Mouse (Mus musculus): ENCODE results near the gene Gadd45a. TPM values are rescaled to one million over a fixed set of nuclear protein-coding genes. Genes with fewer than 3 reads are reported as not detected.

The Gadd45a gene
- total and polyA plus RNA-seq, 2 experiments from 2014 or later = 7.9 to 16.9 TPM

DNA sequence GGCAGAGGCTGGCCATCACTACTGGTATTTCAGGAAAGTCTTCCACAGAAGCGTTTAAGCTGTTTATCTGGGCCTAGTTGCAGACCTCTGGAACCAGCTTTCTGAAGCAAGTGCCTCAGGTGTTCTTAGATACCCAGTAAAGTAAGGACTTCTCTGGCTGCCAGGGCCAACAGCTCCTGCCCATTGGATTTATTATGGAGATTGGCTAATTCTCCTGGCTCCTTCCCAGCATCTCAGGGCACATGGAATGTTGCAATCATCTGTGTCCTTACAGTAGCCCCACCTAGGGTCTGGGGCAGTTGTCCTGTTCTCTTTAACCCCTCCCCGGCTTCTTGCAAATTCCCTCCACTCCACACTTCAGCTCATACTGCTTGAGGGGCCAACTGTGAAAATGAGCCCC is 38.6 kb downstream of the Gadd45a start:
- WGBS = 84% methylated on average over 2 of the region's 2 CpGs

DNA sequence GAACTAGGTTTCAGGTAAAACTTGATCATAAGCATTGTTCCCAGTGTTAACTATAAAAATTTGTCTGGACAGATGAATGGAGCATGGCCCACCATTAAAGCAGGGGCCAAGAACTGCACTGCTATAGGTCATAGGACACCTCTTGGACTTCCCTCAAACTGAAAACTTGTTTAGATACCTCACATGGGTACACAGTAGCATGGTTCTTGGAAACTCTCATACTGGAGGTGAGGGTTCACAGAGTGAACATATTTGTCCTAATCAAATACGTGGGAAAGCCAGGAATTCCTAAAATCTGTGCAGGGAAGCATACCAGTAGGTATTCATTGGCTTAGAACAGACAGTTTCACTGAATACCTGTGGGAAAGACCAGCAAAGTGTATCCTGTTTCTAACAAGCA is 41.0 kb downstream of the Gadd45a start:
- H3K4me3 ChIP-seq (ENCODE audit: low read length) = no peak overlapping the region
- 79% methylated on average over 1 of the region's 1 CpGs for WGBS
- H3K27ac ChIP-seq = no peak overlapping the region
- ATAC-seq = no peak
- H3K4me2 ChIP-seq (ENCODE audit: low read depth, low read length) = no peak overlapping the region
- no peaks in the 10 kb centered on the region for H3K9me3 ChIP-seq (ENCODE audit: low read length)
- H3K27me3 ChIP-seq (ENCODE audit: insufficient read depth, low read length) = no peaks in the 10 kb centered on the region
- TF ChIP-seq CTCF (IDR thresholded peaks at IDR 0.05; ENCODE audit: low read depth) = no peak
- DNase-seq (ENCODE audit: low spot score) = no peak
- no peaks in the 10 kb centered on the region for H3K4me1 ChIP-seq (ENCODE audit: insufficient read depth, low read length)
- H3K36me3 ChIP-seq (ENCODE audit: insufficient read depth, low read length) = no peaks in the 10 kb centered on the region
- H3K9ac ChIP-seq (replicated peaks; ENCODE audit: low read length) = no peak overlapping the region

More for the DNA sequence above, 38.6 kb downstream of the Gadd45a start:
- no peak overlapping the region for H3K4me3 ChIP-seq (ENCODE audit: low read length)
- no peak overlapping the region for H3K27ac ChIP-seq
- DNase-seq (ENCODE audit: low spot score) (no peak), ATAC-seq (no peak)
- no peaks in the 10 kb centered on the region for H3K9me3 ChIP-seq (ENCODE audit: low read length)
- TF ChIP-seq CTCF (IDR thresholded peaks at IDR 0.05; ENCODE audit: low read depth) = no peak
- no peak overlapping the region for H3K4me2 ChIP-seq (ENCODE audit: low read depth, low read length)
- no peaks in the 10 kb centered on the region for H3K4me1 ChIP-seq (ENCODE audit: insufficient read depth, low read length)
- H3K27me3 ChIP-seq (ENCODE audit: insufficient read depth, low read length) = no peaks in the 10 kb centered on the region
- H3K9ac ChIP-seq (replicated peaks; ENCODE audit: low read length) = no peak overlapping the region
- H3K36me3 ChIP-seq (ENCODE audit: insufficient read depth, low read length) = no peaks in the 10 kb centered on the region

DNA sequence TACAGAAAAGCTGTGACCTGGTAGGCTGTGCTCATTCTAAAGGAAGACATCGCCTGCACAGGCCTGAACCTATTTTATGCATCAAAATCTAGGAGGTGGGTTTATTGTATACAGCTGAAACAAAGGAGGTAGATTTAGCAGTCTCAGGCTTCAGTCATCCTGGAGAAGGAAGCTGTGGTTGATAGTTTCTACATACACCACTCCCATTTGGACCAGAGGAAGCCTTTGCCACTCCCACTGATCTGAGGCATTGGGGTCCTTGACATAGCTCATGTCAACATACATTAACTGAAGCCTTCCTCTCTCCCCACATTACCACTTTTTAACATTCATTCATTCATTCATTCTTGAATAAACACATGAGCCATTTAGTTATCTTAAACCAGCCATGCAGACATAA is 41.4 kb downstream of the Gadd45a start:
- Histone ChIP-seq H3K4me3 (ENCODE audit: low read length) (no peak overlapping the region), H3K36me3 (ENCODE audit: insufficient read depth, low read length) (no peaks in the 10 kb centered on the region), H3K27ac (no peak overlapping the region), H3K4me1 (ENCODE audit: insufficient read depth, low read length) (no peaks in the 10 kb centered on the region), H3K27me3 (ENCODE audit: insufficient read depth, low read length) (no peaks in the 10 kb centered on the region), H3K4me2 (ENCODE audit: low read depth, low read length) (no peak overlapping the region), H3K9ac (replicated peaks; ENCODE audit: low read length) (no peak overlapping the region), H3K9me3 (ENCODE audit: low read length) (no peaks in the 10 kb centered on the region)
- TF ChIP-seq CTCF (IDR thresholded peaks at IDR 0.05; ENCODE audit: low read depth) = no peak
- 97% methylated on average over 1 of the region's 1 CpGs for WGBS
- ATAC-seq (no peak), DNase-seq (ENCODE audit: low spot score) (no peak)

DNA sequence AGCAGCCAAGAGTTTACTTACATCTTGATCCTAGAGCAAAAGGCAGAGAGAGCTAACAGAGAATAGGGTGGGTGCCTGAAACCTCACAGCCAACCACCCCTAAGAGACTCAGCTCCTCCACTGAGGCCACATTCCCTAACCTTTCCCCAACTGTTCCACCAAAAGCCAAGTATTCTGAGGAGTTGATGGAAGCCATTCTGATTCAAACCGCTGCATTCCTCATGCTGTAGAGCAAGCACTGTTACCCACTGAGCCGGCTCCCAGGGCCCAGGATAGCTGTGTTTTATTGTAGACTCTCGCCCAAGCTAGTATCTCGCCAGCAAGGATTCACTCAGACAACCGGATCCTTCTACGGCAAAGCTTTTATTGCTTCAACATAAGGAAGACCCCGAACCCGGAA is 42.3 kb downstream of the Gadd45a start:
- TF ChIP-seq CTCF (IDR thresholded peaks at IDR 0.05; ENCODE audit: low read depth) = no peak
- no peaks in the 10 kb centered on the region for H3K27me3 ChIP-seq (ENCODE audit: insufficient read depth, low read length)
- H3K4me3 ChIP-seq (ENCODE audit: low read length) = no peak overlapping the region

DNA sequence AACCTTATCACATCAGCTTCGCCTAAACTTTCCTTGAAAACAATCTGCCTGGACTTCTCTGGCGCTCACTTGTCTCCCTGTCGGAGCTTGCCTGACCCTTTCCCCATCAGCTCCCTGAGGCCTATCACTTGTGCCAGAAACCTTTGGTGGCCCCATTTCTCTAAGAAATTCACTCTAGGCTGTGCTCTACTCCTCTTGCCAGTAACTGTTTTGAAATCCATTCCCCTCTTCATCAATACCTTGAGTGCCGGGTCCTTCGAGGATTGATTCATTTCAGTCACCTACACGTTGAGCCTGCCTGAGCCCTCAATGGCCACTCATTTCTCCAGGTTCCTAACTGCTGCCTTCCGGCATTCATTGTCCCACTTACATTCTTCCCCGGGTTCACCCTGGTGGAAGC is 44.5 kb downstream of the Gadd45a start:
- no peaks in the 10 kb centered on the region for H3K4me1 ChIP-seq (ENCODE audit: insufficient read depth, low read length)
- no peaks in the 10 kb centered on the region for H3K27me3 ChIP-seq (ENCODE audit: insufficient read depth, low read length)
- H3K9me3 ChIP-seq (ENCODE audit: low read length) = no peaks in the 10 kb centered on the region
- no peak overlapping the region for H3K4me3 ChIP-seq (ENCODE audit: low read length)
- DNase-seq (ENCODE audit: low spot score) = no peak
- 89% methylated on average over 8 of the region's 8 CpGs for WGBS
- no peak overlapping the region for H3K9ac ChIP-seq (replicated peaks; ENCODE audit: low read length)
- no peak overlapping the region for H3K4me2 ChIP-seq (ENCODE audit: low read depth, low read length)
- ATAC-seq = no peak
- H3K27ac ChIP-seq = no peak overlapping the region
- no peak for TF ChIP-seq CTCF (IDR thresholded peaks at IDR 0.05; ENCODE audit: low read depth)
- no peaks in the 10 kb centered on the region for H3K36me3 ChIP-seq (ENCODE audit: insufficient read depth, low read length)

More for the DNA sequence above, 42.3 kb downstream of the Gadd45a start:
- ATAC-seq (no peak), DNase-seq (ENCODE audit: low spot score) (no peak)
- Histone ChIP-seq H3K4me1 (ENCODE audit: insufficient read depth, low read length) (no peaks in the 10 kb centered on the region), H3K27ac (no peak overlapping the region), H3K9ac (replicated peaks; ENCODE audit: low read length) (no peak overlapping the region), H3K36me3 (ENCODE audit: insufficient read depth, low read length) (no peaks in the 10 kb centered on the region), H3K9me3 (ENCODE audit: low read length) (no peaks in the 10 kb centered on the region), H3K4me2 (ENCODE audit: low read depth, low read length) (no peak overlapping the region)
- 92% methylated on average over 8 of the region's 8 CpGs for WGBS

DNA sequence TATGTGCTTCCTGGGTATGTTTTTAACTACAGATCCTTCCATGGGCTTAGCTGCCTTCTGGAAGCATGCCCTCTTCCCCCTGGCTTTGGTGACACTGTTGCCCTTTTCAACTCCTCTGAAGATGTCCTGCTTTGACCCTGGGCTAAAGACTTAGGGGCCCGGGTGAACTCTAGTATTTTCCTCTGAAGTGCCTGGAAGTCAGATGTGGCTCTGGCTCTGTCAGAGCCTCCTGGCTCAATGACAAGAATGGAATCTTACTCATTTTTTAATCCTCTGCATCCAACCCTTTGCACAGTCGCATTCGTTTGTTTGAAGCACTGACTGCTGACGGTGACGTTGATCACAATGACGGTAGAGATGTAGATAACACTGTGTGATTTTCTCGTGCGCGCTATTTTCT is 45.0 kb downstream of the Gadd45a start:
- 80% methylated on average over 9 of the region's 9 CpGs for whole genome bisulfite sequencing
- Histone ChIP-seq H3K36me3 (ENCODE audit: insufficient read depth, low read length) (no peaks in the 10 kb centered on the region), H3K9me3 (ENCODE audit: low read length) (no peaks in the 10 kb centered on the region), H3K27me3 (ENCODE audit: insufficient read depth, low read length) (no peaks in the 10 kb centered on the region), H3K4me2 (ENCODE audit: low read depth, low read length) (no peak overlapping the region), H3K9ac (replicated peaks; ENCODE audit: low read length) (no peak overlapping the region), H3K4me1 (ENCODE audit: insufficient read depth, low read length) (no peaks in the 10 kb centered on the region), H3K27ac (no peak overlapping the region), H3K4me3 (ENCODE audit: low read length) (no peak overlapping the region)
- TF ChIP-seq CTCF (IDR thresholded peaks at IDR 0.05; ENCODE audit: low read depth) = no peak
- ATAC-seq (no peak), DNase-seq (ENCODE audit: low spot score) (no peak)

DNA sequence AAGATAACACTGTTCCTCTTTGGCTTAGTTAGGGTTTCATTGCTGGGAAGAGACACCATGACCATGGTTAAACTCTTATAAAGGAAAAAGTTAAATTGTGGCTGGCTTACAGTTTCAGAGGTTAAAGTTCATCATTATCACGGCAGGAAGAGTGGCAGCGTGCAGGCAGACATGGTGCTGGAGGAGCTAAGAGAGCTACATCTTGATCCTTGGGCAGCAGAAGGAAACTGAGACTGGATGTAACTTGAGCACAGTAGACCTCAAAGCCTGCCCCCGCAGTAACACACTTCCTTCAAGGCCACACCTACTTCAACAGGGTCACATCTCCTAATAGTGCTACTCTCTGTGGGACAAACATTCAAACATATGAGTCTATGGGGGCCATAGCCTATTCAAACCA is 47.7 kb downstream of the Gadd45a start:
- WGBS = 87% methylated on average over 3 of the region's 3 CpGs
- no peak for DNase-seq (ENCODE audit: low spot score)
- no peak for TF ChIP-seq CTCF (IDR thresholded peaks at IDR 0.05; ENCODE audit: low read depth)

More for the DNA sequence above, 47.7 kb downstream of the Gadd45a start:
- Histone ChIP-seq H3K27ac (no peak overlapping the region), H3K36me3 (ENCODE audit: insufficient read depth, low read length) (no peaks in the 10 kb centered on the region), H3K9me3 (ENCODE audit: low read length) (no peaks in the 10 kb centered on the region), H3K27me3 (ENCODE audit: insufficient read depth, low read length) (no peaks in the 10 kb centered on the region), H3K4me1 (ENCODE audit: insufficient read depth, low read length) (no peaks in the 10 kb centered on the region), H3K4me2 (ENCODE audit: low read depth, low read length) (no peak overlapping the region), H3K4me3 (ENCODE audit: low read length) (no peak overlapping the region), H3K9ac (replicated peaks; ENCODE audit: low read length) (no peak overlapping the region)
- no peak for ATAC-seq
